Mouse (Mus musculus): ENCODE measurements around the gene Krt90.
"Not testable (repeated sequence)": the region's sequence is repeated elsewhere in the genome, so short reads cannot be mapped to it uniquely, and the experiment has no call there.

DNA sequence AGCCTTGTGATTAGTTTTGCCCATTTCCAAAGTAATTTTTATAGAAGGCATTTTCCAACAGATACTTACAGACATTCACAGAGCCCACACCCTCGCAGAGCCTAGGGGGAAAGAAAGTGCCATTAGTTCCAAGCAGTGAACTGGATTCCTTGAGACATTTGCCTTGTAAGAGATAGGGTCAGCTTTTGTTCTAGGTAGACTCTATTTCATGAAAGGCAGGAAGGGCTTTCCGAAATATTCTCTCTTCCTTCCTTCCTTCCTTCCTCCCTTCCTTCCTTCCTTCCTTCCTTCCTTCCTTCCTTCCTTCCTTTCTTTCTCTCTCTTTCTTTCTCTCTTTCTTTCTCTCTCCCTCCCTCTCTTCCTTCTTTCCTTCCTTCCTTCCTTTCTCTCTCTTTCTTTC, 45.6 kb downstream of the Krt90 start, which contains the start of gene Gm49425:
- not testable (repeated sequence) for TF ChIP-seq POLR2A (IDR thresholded peaks at IDR 0.05; ENCODE audit: low read depth, low read length); CTCF (conservative IDR thresholded peaks at IDR 0.05; ENCODE audit: insufficient read depth, insufficient read length, low read depth, low read length)

Data from kidney, adult 2 months (tissue).